ENCODE assay signal across 8 mouse cellular contexts in the genomic region with DNA sequence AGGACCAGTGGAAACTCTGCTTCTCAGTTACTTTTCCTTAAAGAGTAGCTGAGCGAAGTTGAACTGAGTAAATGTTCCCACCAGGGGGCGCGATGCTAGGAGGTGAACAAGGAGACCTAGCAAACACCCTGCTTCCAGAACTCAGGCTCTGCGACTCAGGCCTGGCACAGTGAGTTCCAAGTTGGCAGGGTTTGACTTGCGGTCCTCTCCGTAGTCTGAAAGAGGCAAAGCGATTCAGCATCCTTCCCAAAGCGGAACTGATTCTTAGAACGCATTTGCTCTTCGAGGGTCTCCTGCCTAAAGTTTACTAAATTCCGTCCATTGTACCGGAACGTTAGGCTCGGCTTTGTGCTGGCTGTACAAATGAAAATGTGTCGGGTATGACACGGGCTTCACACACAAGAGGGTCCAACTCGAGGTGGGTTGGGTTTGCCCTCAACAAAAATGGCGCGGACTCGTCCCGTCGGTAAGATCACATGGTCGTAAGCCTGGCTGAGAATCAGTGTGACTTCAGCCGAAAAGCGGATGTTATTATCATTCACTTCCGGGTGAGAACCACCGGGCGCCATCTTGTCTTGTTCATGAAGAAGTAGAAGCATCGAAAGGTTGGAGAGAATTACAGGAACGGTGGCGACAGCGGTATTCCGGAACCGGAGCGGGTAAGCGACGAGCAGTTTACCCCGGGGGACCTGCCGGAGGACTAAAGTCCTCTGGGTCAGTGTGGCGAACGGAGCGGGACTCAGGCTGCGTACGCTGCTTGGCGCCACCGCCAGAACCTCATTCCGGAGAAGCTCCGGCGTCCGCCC. TPM values are rescaled to one million over a fixed set of nuclear protein-coding genes. Genes with fewer than 3 reads are reported as not detected.
DNase-seq lines count a peak whose midpoint lies in the region; ATAC-seq and TF ChIP-seq lines count a peak whose summit lies in the region.

A gene (plus strand): TSS at position 103 of the 806 bp plus-strand sequence.

- peak; percentile 81 for TF ChIP-seq CTCF in kidney, adult 2 months (conservative IDR thresholded peaks at IDR 0.05; ENCODE audit: insufficient read depth, insufficient read length, low read depth, low read length)
- peak; percentile 58; the same call in 1 of the 2 replicates for TF ChIP-seq CTCF in spleen, adult 2 months (IDR thresholded peaks at IDR 0.05; ENCODE audit: extremely low read depth, insufficient read depth, insufficient read length, insufficient replicate concordance)

- peaks cover 12% of the 10 kb centered on the region for H3K4me1 ChIP-seq in embryonic facial prominence, embryonic 13.5 days
- 0 out of 2 replicates have a peak, but pooled peaks cover 6% of the 10 kb centered on the region for H3K4me1 ChIP-seq in kidney, adult 2 months (ENCODE audit: control insufficient read depth, insufficient read depth, low read length)
- H3K4me1 ChIP-seq in limb, embryonic 12.5 days (replicated peaks) = peaks cover 14% of the 10 kb centered on the region
- peaks cover 28% of the 10 kb centered on the region for H3K4me1 ChIP-seq in midbrain, embryonic 15.5 days
- peaks cover 7% of the 10 kb centered on the region; the same call in 1 of the 2 replicates for H3K4me1 ChIP-seq in spleen, adult 2 months (ENCODE audit: control insufficient read depth, insufficient read depth, insufficient read length)

- H3K36me3 ChIP-seq in embryonic facial prominence, embryonic 13.5 days = no peaks in the 10 kb centered on the region
- no peaks in the 10 kb centered on the region for H3K36me3 ChIP-seq in kidney, adult 2 months (ENCODE audit: control insufficient read depth, insufficient read depth, low read length)
- H3K36me3 ChIP-seq in limb, embryonic 12.5 days = no peaks in the 10 kb centered on the region
- H3K36me3 ChIP-seq in midbrain, embryonic 15.5 days (replicated peaks) = no peaks in the 10 kb centered on the region
- no peaks in the 10 kb centered on the region for H3K36me3 ChIP-seq in spleen, adult 2 months (ENCODE audit: control insufficient read depth, insufficient read depth, low read length)

- peak; percentile 95 for DNase-seq in 3134 (ENCODE audit: extremely low read depth, insufficient read length, low spot score)
- DNase-seq in adrenal gland, postnatal 36 days = peak; percentile 94 to 96
- peak; percentile 96 to 97 for DNase-seq in heart, adult 18-20 months
- peak; percentile 98 for DNase-seq in kidney, adult 2 months
- peak; percentile 87 to 98 for DNase-seq in spleen, adult 2 months (ENCODE audit: low read depth in 1 of 2, low spot score in 2 of 2)

- H3K27me3 ChIP-seq in embryonic facial prominence, embryonic 13.5 days = no peaks in the 10 kb centered on the region
- no peaks in the 10 kb centered on the region for H3K27me3 ChIP-seq in kidney, adult 2 months (replicated peaks; ENCODE audit: control insufficient read depth, insufficient read depth, low read length)
- no peaks in the 10 kb centered on the region for H3K27me3 ChIP-seq in limb, embryonic 12.5 days
- H3K27me3 ChIP-seq in midbrain, embryonic 15.5 days (replicated peaks) = no peaks in the 10 kb centered on the region
- H3K27me3 ChIP-seq in spleen, adult 2 months (ENCODE audit: control insufficient read depth, insufficient read depth, low read length) = no peaks in the 10 kb centered on the region

- TF ChIP-seq POLR2A in kidney, adult 2 months (IDR thresholded peaks at IDR 0.05; ENCODE audit: low read depth, low read length) = no peak
- peak; percentile 17; the same call in 1 of the 2 replicates for TF ChIP-seq POLR2A in spleen, adult 2 months (IDR thresholded peaks at IDR 0.05; ENCODE audit: low read depth, low read length)

- no peaks in the 10 kb centered on the region for H3K9me3 ChIP-seq in embryonic facial prominence, embryonic 13.5 days
- H3K9me3 ChIP-seq in limb, embryonic 12.5 days = no peaks in the 10 kb centered on the region
- no peaks in the 10 kb centered on the region for H3K9me3 ChIP-seq in midbrain, embryonic 15.5 days

- peak within 1 kb of the TSS; percentile 93 for H3K9ac ChIP-seq in embryonic facial prominence, embryonic 13.5 days
- H3K9ac ChIP-seq in limb, embryonic 12.5 days (replicated peaks) = peak within 1 kb of the TSS; percentile 92
- peak within 1 kb of the TSS; percentile 92 for H3K9ac ChIP-seq in midbrain, embryonic 15.5 days

- under 1% methylated on average over 50 of the region's 50 CpGs for WGBS in embryonic facial prominence, embryonic 13.5 days
- WGBS in kidney, adult 2 months = under 1% methylated on average over 50 of the region's 50 CpGs
- WGBS in limb, embryonic 12.5 days = under 1% methylated on average over 50 of the region's 50 CpGs
- under 1% methylated on average over 50 of the region's 50 CpGs for WGBS in midbrain, embryonic 15.5 days
- under 1% methylated on average over 50 of the region's 50 CpGs for WGBS in spleen, adult 2 months

- peak within 1 kb of the TSS; percentile 59 for H3K4me2 ChIP-seq in embryonic facial prominence, embryonic 13.5 days
- H3K4me2 ChIP-seq in limb, embryonic 12.5 days = peak within 1 kb of the TSS; percentile 55
- peak within 1 kb of the TSS; percentile 57 for H3K4me2 ChIP-seq in midbrain, embryonic 15.5 days

- H3K27ac ChIP-seq in embryonic facial prominence, embryonic 13.5 days = peak within 1 kb of the TSS; percentile 98
- H3K27ac ChIP-seq in kidney, adult 2 months (ENCODE audit: insufficient read depth, low read depth, low read length) = peak within 1 kb of the TSS; percentile 98
- H3K27ac ChIP-seq in limb, embryonic 12.5 days = peak within 1 kb of the TSS; percentile 97
- H3K27ac ChIP-seq in midbrain, embryonic 15.5 days = peak within 1 kb of the TSS; percentile 98
- peak within 1 kb of the TSS; percentile 95 for H3K27ac ChIP-seq in spleen, adult 2 months (ENCODE audit: insufficient read depth, low read length)

- peak within 1 kb of the TSS; percentile 86 for H3K4me3 ChIP-seq in embryonic facial prominence, embryonic 13.5 days
- peak within 1 kb of the TSS; percentile 92 for H3K4me3 ChIP-seq in kidney, adult 2 months (ENCODE audit: insufficient read depth, low read depth, low read length)
- peak within 1 kb of the TSS; percentile 83 for H3K4me3 ChIP-seq in limb, embryonic 12.5 days (replicated peaks)
- peak within 1 kb of the TSS; percentile 92 for H3K4me3 ChIP-seq in midbrain, embryonic 15.5 days
- H3K4me3 ChIP-seq in spleen, adult 2 months (ENCODE audit: extremely low read depth, insufficient read depth, insufficient read length) = peak within 1 kb of the TSS; percentile 86

- peak; percentile 98 for ATAC-seq in embryonic facial prominence, embryonic 13.5 days (ENCODE audit: insufficient number of reproducible peaks, insufficient read depth, low FRiP score, low TSS enrichment, low read depth)
- peak; percentile 95 for ATAC-seq in limb, embryonic 12.5 days (ENCODE audit: insufficient number of reproducible peaks, insufficient read depth, low FRiP score, low TSS enrichment, low read depth)
- ATAC-seq in midbrain, embryonic 15.5 days (replicated peaks) = peak; percentile 99

RNA-seq across cellular contexts. Expression of the gene that starts here (rescaled TPM):
- total RNA-seq in adrenal gland, postnatal 36 days (2021) = 10 to 100 TPM; 80.9 to 93.8 TPM
- polyA plus RNA-seq in embryonic facial prominence, embryonic 13.5 days (2015; fragmentation: Nextera tagmentation; extraction: Ambion mirVana) = 192 and 206 TPM in 2 replicates
- 10 to 100 TPM; 16.6 to 25.0 TPM for total RNA-seq in heart, adult 18-20 months (2021)
- polyA plus RNA-seq in kidney, adult 2 months (2012; rRNA removed) = 34.4 and 44.9 TPM in 2 replicates
- polyA plus RNA-seq in limb, embryonic 12.5 days (2016; fragmentation: Nextera tagmentation; extraction: Ambion mirVana) = 216 and 217 TPM in 2 replicates
- 192 and 209 TPM in 2 replicates for polyA plus RNA-seq in midbrain, embryonic 15.5 days (2015; fragmentation: Nextera tagmentation; extraction: Ambion mirVana)
- polyA plus RNA-seq in spleen, adult 2 months (2012; rRNA removed) = 35.9 and 38.6 TPM in 2 replicates

Comparison
In these comparisons a context has a peak if more than half of its experiments do, and no peak if none do; other contexts are left out.
1. Peak in every context shown above with its lines: DNase-seq, ATAC-seq, H3K4me3 ChIP-seq and H3K27ac ChIP-seq.